Mouse (Mus musculus): ENCODE measurements at regions not wholly inside any gene's neighbourhood (a gene's known extent, or its start where the extent isn't known, plus 50 kb on each side); places are given as distances from the start of the nearest gene placed in this dataset.

DNA sequence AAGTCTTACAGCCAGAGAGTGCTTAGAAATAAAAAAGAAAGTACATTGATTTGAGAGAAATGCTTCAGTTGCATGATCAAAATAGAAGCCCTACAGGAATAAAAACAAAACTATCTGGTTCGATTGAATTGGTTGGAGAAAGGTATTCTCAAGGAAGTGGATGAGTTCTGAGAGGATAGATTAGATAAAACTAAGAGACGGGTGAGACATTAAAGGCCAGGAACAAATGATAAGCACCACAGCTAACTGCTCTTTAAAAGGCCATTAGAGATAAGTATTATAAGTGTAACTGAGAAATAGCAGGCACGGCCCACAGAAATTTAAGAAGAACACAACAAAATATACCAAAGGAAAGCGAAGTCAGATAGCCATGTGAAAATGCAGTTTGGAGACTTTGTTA, 4908.5 kb upstream of the Gm7489 start:
- TF ChIP-seq CHD2 (IDR thresholded peaks at IDR 0.05; ENCODE audit: low read depth, low read length) (no peak), ZNF384 (IDR thresholded peaks at IDR 0.05; ENCODE audit: low read depth, low read length) (no peak), HCFC1 (IDR thresholded peaks at IDR 0.05; ENCODE audit: borderline replicate concordance, insufficient read depth, low read length) (no peak), ZC3H11A (IDR thresholded peaks at IDR 0.05; ENCODE audit: borderline replicate concordance, low read depth, low read length) (no peak), MAFK (IDR thresholded peaks at IDR 0.05; ENCODE audit: insufficient read depth, low read depth, low read length) (no peak)

Measured in ES-E14 (cell line).